8 mouse cellular contexts compared by ENCODE assay signal in the genomic region with DNA sequence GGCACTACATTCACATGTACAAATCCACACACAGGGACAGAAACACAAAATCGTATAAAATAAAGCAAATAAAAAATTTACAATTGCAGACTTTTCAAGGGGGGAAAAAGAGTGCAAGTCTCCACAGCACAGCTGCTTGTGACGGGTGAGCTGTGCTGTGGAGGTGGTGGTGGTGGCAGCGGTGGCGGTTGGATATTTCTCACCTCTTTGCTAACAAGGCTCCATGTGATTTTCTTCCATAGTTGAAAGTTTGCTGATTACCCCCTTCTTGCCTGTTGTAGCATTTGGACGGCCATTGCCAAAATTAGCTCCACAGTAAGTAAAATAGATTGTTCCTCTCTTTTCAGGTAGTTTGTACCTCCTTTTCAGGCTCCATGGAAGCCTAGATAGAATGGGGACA. TPM values are rescaled to one million over a fixed set of nuclear protein-coding genes. Genes with fewer than 3 reads are reported as not detected.
DNase-seq lines count a peak whose midpoint lies in the region; ATAC-seq and TF ChIP-seq lines count a peak whose summit lies in the region.

Gene Casc3 (plus strand): TSS at position 301 of the 400 bp plus-strand sequence.

- WGBS in lung, adult 2 months, result 92% methylated on average over 5 of the region's 5 CpGs
- WGBS in embryonic facial prominence, embryonic 10.5 days, result 94% methylated on average over 5 of the region's 5 CpGs
- WGBS in heart, embryonic 12.5 days, result 92% methylated on average over 5 of the region's 5 CpGs
- 97% methylated on average over 5 of the region's 5 CpGs for WGBS in midbrain, postnatal 0 days

- H3K9me3 ChIP-seq in embryonic facial prominence, embryonic 10.5 days, result no peaks in the 10 kb centered on the region
- no peaks in the 10 kb centered on the region for H3K9me3 ChIP-seq in heart, embryonic 12.5 days (replicated peaks)
- H3K9me3 ChIP-seq in midbrain, postnatal 0 days (ENCODE audit: low read length), result no peaks in the 10 kb centered on the region

- no peak within 1 kb of the TSS for H3K27ac ChIP-seq in embryonic facial prominence, embryonic 10.5 days (replicated peaks)
- peak within 1 kb of the TSS; percentile 50; the same call in 1 of the 2 replicates for H3K27ac ChIP-seq in heart, embryonic 12.5 days (ENCODE audit: poor library complexity, severe bottlenecking)
- H3K27ac ChIP-seq in midbrain, postnatal 0 days (ENCODE audit: low read depth, low read length), result no peak within 1 kb of the TSS

- TF ChIP-seq CTCF in lung, adult 2 months (IDR thresholded peaks at IDR 0.05; ENCODE audit: insufficient read depth, low read length), result no peak
- no peak for TF ChIP-seq CTCF in midbrain, postnatal 0 days (IDR thresholded peaks at IDR 0.05)

- H3K9ac ChIP-seq in heart, embryonic 12.5 days, result no peak within 1 kb of the TSS
- H3K9ac ChIP-seq in midbrain, postnatal 0 days (replicated peaks; ENCODE audit: low read length, poor library complexity, severe bottlenecking), result no peak within 1 kb of the TSS

- H3K4me3 ChIP-seq in lung, adult 2 months (replicated peaks; ENCODE audit: extremely low read depth, low read depth, low read length), result no peak within 1 kb of the TSS
- H3K4me3 ChIP-seq in embryonic facial prominence, embryonic 10.5 days, result no peak within 1 kb of the TSS
- H3K4me3 ChIP-seq in heart, embryonic 12.5 days, result no peak within 1 kb of the TSS
- no peak within 1 kb of the TSS for H3K4me3 ChIP-seq in midbrain, postnatal 0 days (ENCODE audit: low read depth, low read length)

- no peak for TF ChIP-seq POLR2A in lung, adult 2 months (IDR thresholded peaks at IDR 0.05; ENCODE audit: borderline replicate concordance, extremely low read depth, low read depth, low read length)

- H3K36me3 ChIP-seq in embryonic facial prominence, embryonic 10.5 days (replicated peaks), result peaks cover 90% of the 10 kb centered on the region
- H3K36me3 ChIP-seq in heart, embryonic 12.5 days, result peaks cover 79% of the 10 kb centered on the region
- H3K36me3 ChIP-seq in midbrain, postnatal 0 days (ENCODE audit: insufficient read depth, low read length), result peaks cover 57% of the 10 kb centered on the region

- DNase-seq in lung, adult 2 months, result no peak
- DNase-seq in lung, postnatal 4 days, result no peak
- DNase-seq in embryonic facial prominence, embryonic 10.5 days (ENCODE audit: low spot score), result no peak
- no peak for DNase-seq in left cerebral cortex, adult 8-10 months (ENCODE audit: low spot score in 2 of 2)
- DNase-seq in midbrain, postnatal 0 days (ENCODE audit: low spot score), result no peak
- DNase-seq in thymus, adult 18-20 months, result no peak

- no peaks in the 10 kb centered on the region; the same call in 1 of the 2 replicates for H3K4me1 ChIP-seq in lung, adult 2 months (ENCODE audit: control insufficient read depth, insufficient read depth, low read length)
- H3K4me1 ChIP-seq in embryonic facial prominence, embryonic 10.5 days, result peaks cover 11% of the 10 kb centered on the region
- peaks cover 14% of the 10 kb centered on the region for H3K4me1 ChIP-seq in heart, embryonic 12.5 days (replicated peaks)
- no peaks in the 10 kb centered on the region for H3K4me1 ChIP-seq in midbrain, postnatal 0 days (ENCODE audit: insufficient read depth, low read length)

- ATAC-seq in heart, embryonic 12.5 days (ENCODE audit: insufficient number of reproducible peaks, low FRiP score), result no peak
- ATAC-seq in midbrain, postnatal 0 days (ENCODE audit: low FRiP score), result no peak
- ATAC-seq in cerebellum, adult (ENCODE audit: insufficient number of reproducible peaks, low FRiP score, low TSS enrichment), result no peak

- H3K4me2 ChIP-seq in heart, embryonic 12.5 days, result no peak within 1 kb of the TSS
- H3K4me2 ChIP-seq in midbrain, postnatal 0 days (ENCODE audit: low read depth, low read length, poor library complexity, severe bottlenecking), result no peak within 1 kb of the TSS

- H3K27me3 ChIP-seq in embryonic facial prominence, embryonic 10.5 days (replicated peaks; ENCODE audit: low read depth, poor library complexity, severe bottlenecking), result no peaks in the 10 kb centered on the region
- H3K27me3 ChIP-seq in heart, embryonic 12.5 days (replicated peaks), result no peaks in the 10 kb centered on the region
- H3K27me3 ChIP-seq in midbrain, postnatal 0 days (ENCODE audit: insufficient read depth, low read length), result no peaks in the 10 kb centered on the region

RNA-seq across cellular contexts. Expression of gene Casc3, which starts in this region (rescaled TPM):
- polyA plus RNA-seq in lung, adult 2 months (2012; rRNA removed), result 33.6 and 37.9 TPM in 2 replicates
- 47.5 and 48.3 TPM in 2 replicates for polyA plus RNA-seq in embryonic facial prominence, embryonic 10.5 days (2016; fragmentation: Nextera tagmentation; extraction: Ambion mirVana)
- polyA plus RNA-seq in heart, embryonic 12.5 days (2016; fragmentation: Nextera tagmentation; extraction: Ambion mirVana), result 31.8 and 33.3 TPM in 2 replicates
- 10 to 100 TPM; 53.6 to 57.8 (median 54.1) TPM for total RNA-seq in left cerebral cortex, adult 8-10 months (2022)
- 29.4 and 32.2 TPM in 2 replicates for total RNA-seq in midbrain, postnatal 0 days (2014; rRNA removed)
- 34.0 and 39.7 TPM in 2 replicates for polyA plus RNA-seq in midbrain, postnatal 0 days (2015; fragmentation: Nextera tagmentation; extraction: Ambion mirVana)
